Comparison of ENCODE assay signal across 9 mouse cellular contexts in genomic region chr4:7455130-7455529, GRCm38 (mm10).
DNase-seq lines count a peak whose midpoint lies in the region; ATAC-seq and TF ChIP-seq lines count a peak whose summit lies in the region.
"Had no signal": no experiment of that assay in that cellular context is flagged by ENCODE, and none has a peak within 500 bp of the region (broad histone marks: within the 10 kb centered on the region; RNA-seq: fewer than 3 reads in every experiment).

No protein-coding gene starts in this region.

- no peak overlapping the region for H3K4me3 ChIP-seq in hindbrain, embryonic 10.5 days
- no peak overlapping the region for H3K4me3 ChIP-seq in hindbrain, embryonic 12.5 days
- H3K4me3 ChIP-seq in liver, embryonic 13.5 days (replicated peaks) = 0 out of 2 replicates have a peak overlapping the region, but pooled peaks have one; percentile 18
- H3K4me3 ChIP-seq: limb, embryonic 15.5 days had no signal

- TF ChIP-seq POLR2A in brain, embryonic 14.5 days (IDR thresholded peaks at IDR 0.05; ENCODE audit: borderline replicate concordance, extremely low read depth, insufficient read depth, insufficient read length, poor library complexity, severe bottlenecking) = no peak

- no peak overlapping the region for H3K27ac ChIP-seq in hindbrain, embryonic 10.5 days
- H3K27ac ChIP-seq in hindbrain, embryonic 12.5 days = no peak overlapping the region
- no peak overlapping the region for H3K27ac ChIP-seq in liver, embryonic 13.5 days
- H3K27ac ChIP-seq: limb, embryonic 15.5 days had no signal

- no peaks in the 10 kb centered on the region for H3K36me3 ChIP-seq in hindbrain, embryonic 10.5 days
- H3K36me3 ChIP-seq in hindbrain, embryonic 12.5 days = no peaks in the 10 kb centered on the region
- no peaks in the 10 kb centered on the region for H3K36me3 ChIP-seq in liver, embryonic 13.5 days
- H3K36me3 ChIP-seq: limb, embryonic 15.5 days had no signal

- ATAC-seq in hindbrain, embryonic 12.5 days (ENCODE audit: low FRiP score) = no peak
- ATAC-seq in liver, embryonic 13.5 days (ENCODE audit: low read depth) = no peak

- peak; percentile 28 for DNase-seq in hindbrain, embryonic 10.5 days (ENCODE audit: low spot score)
- peak; percentile 67 for DNase-seq in brain, embryonic 14.5 days (ENCODE audit: low read depth)
- no peak for DNase-seq in liver, embryonic 13.5 days
- peak; percentile 3 for DNase-seq in spleen, adult 12 weeks (ENCODE audit: low spot score)
- no peak for DNase-seq in frontal cortex, postnatal 36 days (ENCODE audit: low spot score in 2 of 2)
- DNase-seq in urinary bladder, postnatal 10 days (ENCODE audit: low spot score) = no peak
- no peak for DNase-seq in urinary bladder, postnatal 4 days (ENCODE audit: low spot score in 2 of 2)

- no peak overlapping the region for H3K9ac ChIP-seq in hindbrain, embryonic 12.5 days
- H3K9ac ChIP-seq in liver, embryonic 13.5 days = no peak overlapping the region
- H3K9ac ChIP-seq: limb, embryonic 15.5 days had no signal

- no peaks in the 10 kb centered on the region for H3K9me3 ChIP-seq in hindbrain, embryonic 10.5 days
- no peaks in the 10 kb centered on the region for H3K9me3 ChIP-seq in hindbrain, embryonic 12.5 days (replicated peaks)
- H3K9me3 ChIP-seq in liver, embryonic 13.5 days (replicated peaks) = no peaks in the 10 kb centered on the region
- H3K9me3 ChIP-seq: limb, embryonic 15.5 days had no signal

- no peak for TF ChIP-seq CTCF in brain, embryonic 14.5 days (IDR thresholded peaks at IDR 0.05; ENCODE audit: borderline replicate concordance, extremely low read depth, insufficient read depth, insufficient read length)

- WGBS in hindbrain, embryonic 10.5 days = 12% methylated on average over 9 of the region's 9 CpGs
- 8% methylated on average over 9 of the region's 9 CpGs for WGBS in hindbrain, embryonic 12.5 days
- 6% methylated on average over 9 of the region's 9 CpGs for WGBS in liver, embryonic 13.5 days (ENCODE audit: insufficient replicate concordance)

- no peak overlapping the region for H3K4me2 ChIP-seq in hindbrain, embryonic 12.5 days (replicated peaks)
- H3K4me2 ChIP-seq in liver, embryonic 13.5 days = peak overlapping the region; percentile 39
- H3K4me2 ChIP-seq: limb, embryonic 15.5 days had no signal

- peaks cover 5% of the 10 kb centered on the region for H3K4me1 ChIP-seq in hindbrain, embryonic 10.5 days (replicated peaks)
- H3K4me1 ChIP-seq in hindbrain, embryonic 12.5 days = peaks cover 3% of the 10 kb centered on the region; the same call in 1 of the 2 replicates
- peaks cover 3% of the 10 kb centered on the region for H3K4me1 ChIP-seq in liver, embryonic 13.5 days (replicated peaks)
- H3K4me1 ChIP-seq: limb, embryonic 15.5 days had no signal

- H3K27me3 ChIP-seq in hindbrain, embryonic 10.5 days (ENCODE audit: insufficient read depth, poor library complexity, severe bottlenecking) = no peaks in the 10 kb centered on the region
- H3K27me3 ChIP-seq in hindbrain, embryonic 12.5 days = no peaks in the 10 kb centered on the region
- no peaks in the 10 kb centered on the region for H3K27me3 ChIP-seq in liver, embryonic 13.5 days
- H3K27me3 ChIP-seq: limb, embryonic 15.5 days had no signal

Comparison
In these comparisons a context has a peak if more than half of its experiments do, and no peak if none do; other contexts are left out.
1. DNase-seq: peak in hindbrain, embryonic 10.5 days (single experiment), brain, embryonic 14.5 days (single experiment) and spleen, adult 12 weeks (single experiment); none in liver, embryonic 13.5 days (single experiment), frontal cortex, postnatal 36 days (0 of 2), urinary bladder, postnatal 10 days (single experiment) and urinary bladder, postnatal 4 days (0 of 2).